Mouse (Mus musculus): ENCODE results near the gene Gfpt1. TPM values are rescaled to one million over a fixed set of nuclear protein-coding genes. Genes with fewer than 3 reads are reported as not detected.

The Gfpt1 gene
- polyA plus RNA-seq, 1 experiment, result 10.5 TPM

DNA sequence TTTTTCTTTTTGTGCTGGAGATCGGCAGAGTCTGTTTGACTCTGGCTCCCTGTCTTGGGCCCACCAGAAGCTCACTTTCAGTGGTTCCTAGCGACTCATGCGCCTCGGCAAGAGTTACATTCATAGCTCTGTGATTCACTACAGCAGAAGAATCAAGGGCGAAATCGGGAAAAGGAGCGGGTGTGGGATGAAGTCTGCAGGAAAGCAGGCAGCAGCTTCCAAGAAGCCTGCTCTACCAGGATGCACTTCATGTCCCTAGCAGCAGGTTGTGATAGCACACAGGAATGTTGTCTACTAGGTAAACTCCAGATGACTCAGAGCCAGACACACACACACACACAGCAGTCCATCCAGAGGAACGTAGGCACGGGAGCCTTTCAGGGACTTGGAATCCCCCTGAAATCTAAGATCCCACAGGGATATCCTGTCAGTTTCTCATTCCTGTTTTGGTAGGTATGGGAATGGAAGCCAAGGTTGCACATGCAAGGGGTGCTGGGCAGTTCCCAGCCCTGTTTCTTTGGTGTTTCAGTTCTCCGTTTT lies 9.3 kb downstream of the Gfpt1 start:
- TF ChIP-seq CEBPB (IDR thresholded peaks at IDR 0.05; ENCODE audit: low read depth) (no peak), MAX (IDR thresholded peaks at IDR 0.05) (no peak), FOSL1 (IDR thresholded peaks at IDR 0.05; ENCODE audit: insufficient read depth, low read length, poor library complexity, severe bottlenecking) (no peak), CTCF (IDR thresholded peaks at IDR 0.05; ENCODE audit: control insufficient read depth, insufficient read depth, insufficient read length) (no peak), MYOG (IDR thresholded peaks at IDR 0.05; ENCODE audit: control insufficient read depth, extremely low read depth, insufficient read length) (no peak), USF1 (IDR thresholded peaks at IDR 0.05; ENCODE audit: low read depth) (no peak), MYOD1 (IDR thresholded peaks at IDR 0.05; ENCODE audit: control insufficient read depth, insufficient read length, low read depth) (no peak)
- Histone ChIP-seq H3K4me3 (ENCODE audit: insufficient read depth, poor library complexity, severe bottlenecking) (no peak overlapping the region), H3ac (ENCODE audit: control insufficient read depth, insufficient read length, low read depth) (no peak overlapping the region), H3K79me2 (ENCODE audit: control insufficient read depth, insufficient read depth) (peaks cover 23% of the 10 kb centered on the region), H3K27me3 (ENCODE audit: control insufficient read depth, insufficient read depth, insufficient read length) (no peaks in the 10 kb centered on the region), H3K36me3 (ENCODE audit: control insufficient read depth, insufficient read depth) (peaks cover 54% of the 10 kb centered on the region), H3K79me3 (ENCODE audit: low read depth) (peaks cover 6% of the 10 kb centered on the region)

DNA sequence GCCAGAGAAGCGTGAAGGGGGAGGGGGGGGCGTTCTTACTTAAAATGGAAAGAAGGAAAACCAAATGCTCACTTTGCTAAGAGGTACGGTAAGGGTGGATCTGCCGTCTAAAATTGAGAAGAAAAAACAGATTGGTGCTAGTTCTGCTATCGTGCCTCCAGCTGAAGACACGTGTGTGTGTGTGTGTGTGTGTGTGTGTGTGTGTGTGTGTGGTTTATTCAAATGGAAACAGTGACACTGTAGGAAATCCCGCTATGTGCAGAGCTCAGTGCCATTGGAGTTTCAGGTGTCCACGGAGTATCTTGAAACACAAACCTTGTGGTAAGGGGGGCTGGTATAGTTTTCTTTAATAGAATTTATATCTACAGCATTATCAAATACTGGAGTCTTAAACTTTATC lies 11.5 kb downstream of the Gfpt1 start:
- peaks cover 75% of the 10 kb centered on the region for H3K36me3 ChIP-seq (ENCODE audit: control insufficient read depth, insufficient read depth)
- no peaks in the 10 kb centered on the region for H3K27me3 ChIP-seq (ENCODE audit: control insufficient read depth, insufficient read depth, insufficient read length)
- H3K79me3 ChIP-seq (ENCODE audit: low read depth), result no peaks in the 10 kb centered on the region
- no peak overlapping the region for H3ac ChIP-seq (ENCODE audit: control insufficient read depth, insufficient read length, low read depth)
- H3K79me2 ChIP-seq (ENCODE audit: control insufficient read depth, insufficient read depth), result peaks cover 6% of the 10 kb centered on the region
- H3K4me3 ChIP-seq (ENCODE audit: insufficient read depth, poor library complexity, severe bottlenecking), result no peak overlapping the region
- TF ChIP-seq CTCF (IDR thresholded peaks at IDR 0.05; ENCODE audit: control insufficient read depth, insufficient read depth, insufficient read length) (no peak), FOSL1 (IDR thresholded peaks at IDR 0.05; ENCODE audit: insufficient read depth, low read length, poor library complexity, severe bottlenecking) (no peak), MYOD1 (IDR thresholded peaks at IDR 0.05; ENCODE audit: control insufficient read depth, insufficient read length, low read depth) (no peak), USF1 (IDR thresholded peaks at IDR 0.05; ENCODE audit: low read depth) (no peak), MAX (IDR thresholded peaks at IDR 0.05) (no peak), CEBPB (IDR thresholded peaks at IDR 0.05; ENCODE audit: low read depth) (no peak), MYOG (IDR thresholded peaks at IDR 0.05; ENCODE audit: control insufficient read depth, extremely low read depth, insufficient read length) (no peak)

DNA sequence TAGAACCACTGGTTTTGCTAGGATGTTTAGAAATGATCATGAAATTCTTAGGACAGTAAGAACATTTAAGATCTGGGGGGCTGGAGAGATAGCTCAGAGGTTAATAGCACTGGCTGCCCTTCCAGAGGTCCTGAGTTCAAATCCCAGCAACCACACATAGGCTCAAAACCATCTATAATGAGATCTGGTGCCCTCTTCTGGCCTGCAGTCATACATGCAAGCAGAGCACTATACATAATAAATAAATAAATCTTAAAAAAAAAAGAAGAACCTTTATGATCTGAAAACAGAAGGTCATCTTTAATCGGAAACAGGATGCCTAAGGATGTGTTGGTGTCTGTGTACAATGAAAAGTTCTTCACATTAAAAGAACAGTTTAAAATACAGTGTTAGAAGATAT lies 17.1 kb downstream of the Gfpt1 start:
- Histone ChIP-seq H3K79me3 (ENCODE audit: low read depth) (no peaks in the 10 kb centered on the region), H3K27me3 (ENCODE audit: control insufficient read depth, insufficient read depth, insufficient read length) (no peaks in the 10 kb centered on the region), H3K4me3 (ENCODE audit: insufficient read depth, poor library complexity, severe bottlenecking) (no peak overlapping the region), H3ac (ENCODE audit: control insufficient read depth, insufficient read length, low read depth) (no peak overlapping the region), H3K36me3 (ENCODE audit: control insufficient read depth, insufficient read depth) (peaks cover 81% of the 10 kb centered on the region), H3K79me2 (ENCODE audit: control insufficient read depth, insufficient read depth) (no peaks in the 10 kb centered on the region)
- TF ChIP-seq MYOD1 (IDR thresholded peaks at IDR 0.05; ENCODE audit: control insufficient read depth, insufficient read length, low read depth) (no peak), MYOG (IDR thresholded peaks at IDR 0.05; ENCODE audit: control insufficient read depth, extremely low read depth, insufficient read length) (no peak), MAX (IDR thresholded peaks at IDR 0.05) (no peak), FOSL1 (IDR thresholded peaks at IDR 0.05; ENCODE audit: insufficient read depth, low read length, poor library complexity, severe bottlenecking) (no peak), CEBPB (IDR thresholded peaks at IDR 0.05; ENCODE audit: low read depth) (no peak), USF1 (IDR thresholded peaks at IDR 0.05; ENCODE audit: low read depth) (no peak), CTCF (IDR thresholded peaks at IDR 0.05; ENCODE audit: control insufficient read depth, insufficient read depth, insufficient read length) (no peak)

DNA sequence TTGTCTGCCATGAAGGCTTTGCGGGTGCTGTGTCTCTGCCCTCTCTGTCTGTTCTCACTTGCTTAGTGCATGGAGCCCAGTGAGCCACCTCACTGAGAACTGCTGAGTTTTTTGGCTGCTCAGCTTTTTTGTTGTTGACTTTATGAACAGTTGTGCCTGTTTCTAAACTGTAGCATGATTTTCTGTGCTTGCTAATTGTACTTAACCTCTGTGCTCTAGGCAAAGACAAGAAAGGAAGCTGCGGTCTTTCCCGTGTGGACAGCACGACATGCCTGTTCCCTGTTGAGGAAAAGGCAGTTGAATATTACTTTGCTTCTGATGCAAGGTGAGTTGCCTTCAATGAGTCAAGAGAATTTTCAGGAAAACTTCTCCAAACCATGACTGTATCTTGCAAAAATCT lies 20.9 kb downstream of the Gfpt1 start:
- TF ChIP-seq CEBPB (IDR thresholded peaks at IDR 0.05; ENCODE audit: low read depth), result no peak
- no peak for TF ChIP-seq USF1 (IDR thresholded peaks at IDR 0.05; ENCODE audit: low read depth)
- no peak for TF ChIP-seq MAX (IDR thresholded peaks at IDR 0.05)
- no peak for TF ChIP-seq FOSL1 (IDR thresholded peaks at IDR 0.05; ENCODE audit: insufficient read depth, low read length, poor library complexity, severe bottlenecking)
- no peak for TF ChIP-seq MYOG (IDR thresholded peaks at IDR 0.05; ENCODE audit: control insufficient read depth, extremely low read depth, insufficient read length)
- TF ChIP-seq MYOD1 (IDR thresholded peaks at IDR 0.05; ENCODE audit: control insufficient read depth, insufficient read length, low read depth), result no peak
- TF ChIP-seq CTCF (IDR thresholded peaks at IDR 0.05; ENCODE audit: control insufficient read depth, insufficient read depth, insufficient read length), result no peak
- no peaks in the 10 kb centered on the region for H3K79me3 ChIP-seq (ENCODE audit: low read depth)
- no peaks in the 10 kb centered on the region for H3K79me2 ChIP-seq (ENCODE audit: control insufficient read depth, insufficient read depth)
- peaks cover 78% of the 10 kb centered on the region for H3K36me3 ChIP-seq (ENCODE audit: control insufficient read depth, insufficient read depth)
- H3K4me3 ChIP-seq (ENCODE audit: insufficient read depth, poor library complexity, severe bottlenecking), result no peak overlapping the region
- no peaks in the 10 kb centered on the region for H3K27me3 ChIP-seq (ENCODE audit: control insufficient read depth, insufficient read depth, insufficient read length)
- H3ac ChIP-seq (ENCODE audit: control insufficient read depth, insufficient read length, low read depth), result no peak overlapping the region

DNA sequence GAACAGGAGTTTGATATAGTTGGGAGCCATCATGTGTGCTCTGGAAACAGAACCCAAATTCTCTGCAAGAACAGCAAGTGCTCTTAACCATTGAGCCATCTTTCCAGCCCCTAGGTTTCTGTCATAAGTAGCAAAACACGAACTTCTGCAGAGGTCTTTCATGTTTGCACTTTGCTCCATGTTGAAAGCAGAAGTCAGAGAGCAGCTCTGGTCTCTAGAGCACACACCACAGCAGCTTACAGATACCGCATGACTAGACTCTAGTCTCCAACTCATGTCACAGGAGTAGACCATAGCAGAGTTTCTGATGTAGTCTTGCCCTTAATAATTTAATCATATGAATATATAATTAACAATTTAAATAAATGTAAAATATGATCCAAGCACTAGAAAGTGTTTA lies 25.6 kb downstream of the Gfpt1 start:
- no peak for TF ChIP-seq CTCF (IDR thresholded peaks at IDR 0.05; ENCODE audit: control insufficient read depth, insufficient read depth, insufficient read length)
- TF ChIP-seq MYOD1 (IDR thresholded peaks at IDR 0.05; ENCODE audit: control insufficient read depth, insufficient read length, low read depth), result no peak
- no peak for TF ChIP-seq MAX (IDR thresholded peaks at IDR 0.05)
- no peak for TF ChIP-seq USF1 (IDR thresholded peaks at IDR 0.05; ENCODE audit: low read depth)
- TF ChIP-seq FOSL1 (IDR thresholded peaks at IDR 0.05; ENCODE audit: insufficient read depth, low read length, poor library complexity, severe bottlenecking), result no peak
- TF ChIP-seq CEBPB (IDR thresholded peaks at IDR 0.05; ENCODE audit: low read depth), result no peak
- no peak for TF ChIP-seq MYOG (IDR thresholded peaks at IDR 0.05; ENCODE audit: control insufficient read depth, extremely low read depth, insufficient read length)
- Histone ChIP-seq H3K4me3 (ENCODE audit: insufficient read depth, poor library complexity, severe bottlenecking) (no peak overlapping the region), H3K79me2 (ENCODE audit: control insufficient read depth, insufficient read depth) (no peaks in the 10 kb centered on the region), H3K79me3 (ENCODE audit: low read depth) (no peaks in the 10 kb centered on the region), H3K27me3 (ENCODE audit: control insufficient read depth, insufficient read depth, insufficient read length) (no peaks in the 10 kb centered on the region), H3ac (ENCODE audit: control insufficient read depth, insufficient read length, low read depth) (no peak overlapping the region), H3K36me3 (ENCODE audit: control insufficient read depth, insufficient read depth) (peaks cover 80% of the 10 kb centered on the region)

Data from C2C12 (cell line).